Mouse (Mus musculus): ENCODE measurements around the gene Ddx39b. TPM values are rescaled to one million over a fixed set of nuclear protein-coding genes. Genes with fewer than 3 reads are reported as not detected.
A peak's percentile ranks its signal among the peaks of the same experiment; 100 is the strongest.
"Not testable (repeated sequence)": the region's sequence is repeated elsewhere in the genome, so short reads cannot be mapped to it uniquely, and the experiment has no call there.

Ddx39b gene
- total and polyA plus RNA-seq, 3 experiments, result 82.3 to 148 (median 83.4) TPM

DNA sequence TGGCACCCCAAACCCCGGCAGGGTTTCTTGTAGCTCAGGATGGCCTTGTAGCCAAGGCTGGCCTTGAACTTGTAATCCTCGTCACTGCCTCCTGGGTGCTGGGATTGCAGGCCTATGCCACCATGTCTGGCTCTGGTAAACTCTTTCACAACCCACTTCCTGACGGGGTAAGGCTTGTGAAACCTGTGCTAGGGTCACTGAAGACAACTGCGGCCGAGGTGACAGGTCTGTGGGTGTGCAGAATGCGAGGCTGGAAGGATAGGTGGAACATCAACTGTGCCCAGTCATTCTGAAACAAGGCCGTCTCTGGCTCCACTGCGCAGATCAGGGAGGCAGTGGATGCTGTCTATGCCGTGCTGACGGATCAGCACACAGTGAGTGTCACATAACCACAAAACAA is 10.5 kb upstream of the Ddx39b start:
- H3K9ac ChIP-seq (ENCODE audit: low read depth, low read length), result no peak overlapping the region
- H3K4me1 ChIP-seq (ENCODE audit: control insufficient read depth, insufficient read depth, low read length), result peaks cover 4% of the 10 kb centered on the region; the same call in 1 of the 2 replicates
- H3K27me3 ChIP-seq (ENCODE audit: control insufficient read depth, insufficient read depth, low read length), result no peaks in the 10 kb centered on the region
- H3K27ac ChIP-seq, result no peak overlapping the region
- peaks cover 3% of the 10 kb centered on the region for H3K79me2 ChIP-seq (replicated peaks; ENCODE audit: control insufficient read depth, insufficient read depth, low read length)
- DNase-seq, result peak in 1 of 2 experiments; percentile 15
- no peak for TF ChIP-seq CTCF (IDR thresholded peaks at IDR 0.05)
- TF ChIP-seq POLR2A (IDR thresholded peaks at IDR 0.05; ENCODE audit: insufficient read depth, low read depth, low read length), result no peak
- TF ChIP-seq EP300 (IDR thresholded peaks at IDR 0.05; ENCODE audit: insufficient read depth, low read depth, low read length), result no peak
- no peak overlapping the region for H3K4me3 ChIP-seq
- WGBS, result 91% methylated on average over 10 of the region's 10 CpGs
- intact Hi-C loops (cut with DNase I), result loop anchor here (10.0 kb wide), 1 partner anchor 376 kb away; the partner anchor contains the start of genes Nelfe and Skiv2l
- no peaks in the 10 kb centered on the region for H3K36me3 ChIP-seq (ENCODE audit: control insufficient read depth, insufficient read depth, low read length)

DNA sequence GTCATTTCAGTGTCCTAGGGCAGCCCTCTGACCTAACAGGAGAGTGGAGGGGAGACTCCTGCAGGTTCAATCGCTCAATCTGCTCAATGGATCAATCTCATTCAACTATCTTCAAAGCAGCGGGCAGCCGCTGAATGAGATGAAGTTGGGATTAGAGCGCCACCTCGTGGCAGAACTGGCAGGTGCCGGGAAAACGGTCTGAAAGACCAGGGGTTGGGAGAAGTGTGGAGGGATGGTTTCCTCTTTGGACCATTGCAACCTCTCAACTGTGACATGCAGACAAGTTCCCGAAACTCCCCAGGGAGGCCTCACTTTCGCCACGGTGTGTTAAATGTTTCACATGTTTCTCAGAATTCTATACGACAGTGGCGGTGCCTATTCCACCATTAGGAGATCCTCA is 9.5 kb upstream of the Ddx39b start:
- H3K9ac ChIP-seq (ENCODE audit: low read depth, low read length), result no peak overlapping the region
- H3K4me1 ChIP-seq (ENCODE audit: control insufficient read depth, insufficient read depth, low read length), result peaks cover 5% of the 10 kb centered on the region; the same call in 1 of the 2 replicates
- H3K27ac ChIP-seq, result no peak overlapping the region
- no peaks in the 10 kb centered on the region for H3K27me3 ChIP-seq (ENCODE audit: control insufficient read depth, insufficient read depth, low read length)
- H3K4me3 ChIP-seq, result no peak overlapping the region
- no peaks in the 10 kb centered on the region for H3K36me3 ChIP-seq (ENCODE audit: control insufficient read depth, insufficient read depth, low read length)
- WGBS, result 13% methylated on average over 12 of the region's 12 CpGs
- intact Hi-C loops (cut with DNase I), result loop anchor here (1.0 to 10.0 kb wide), 3 partner anchors 37 to 377 kb away; partner anchors contain the start of genes Nelfe and Skiv2l
- TF ChIP-seq CTCF (IDR thresholded peaks at IDR 0.05), result peak; percentile 94
- TF ChIP-seq EP300 (IDR thresholded peaks at IDR 0.05; ENCODE audit: insufficient read depth, low read depth, low read length), result peak; percentile 71; the same call in 1 of the 2 replicates
- TF ChIP-seq POLR2A (IDR thresholded peaks at IDR 0.05; ENCODE audit: insufficient read depth, low read depth, low read length), result no peak
- DNase-seq, result peak; percentile 84 to 90
- H3K79me2 ChIP-seq (replicated peaks; ENCODE audit: control insufficient read depth, insufficient read depth, low read length), result peaks cover 3% of the 10 kb centered on the region

DNA sequence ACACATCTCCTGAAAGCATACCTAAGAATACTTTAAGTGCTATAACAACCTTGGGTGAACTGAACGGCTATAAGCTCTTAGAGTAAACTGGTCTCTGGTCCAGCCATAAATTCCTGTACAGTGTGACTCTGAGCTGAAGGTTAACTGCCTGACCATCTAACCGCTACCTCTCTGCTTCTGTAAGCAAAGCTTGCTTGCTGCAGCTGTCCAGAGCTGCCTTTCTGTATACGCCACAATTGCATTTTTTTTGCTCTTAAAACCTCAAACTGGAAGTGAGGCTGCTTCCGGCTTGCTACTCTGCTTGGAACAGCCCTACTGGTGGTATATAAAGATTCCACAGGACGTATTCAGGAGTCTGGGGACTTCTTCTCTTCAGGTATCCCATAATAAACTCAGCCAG is 8.9 kb upstream of the Ddx39b start:
- TF ChIP-seq POLR2A (IDR thresholded peaks at IDR 0.05; ENCODE audit: insufficient read depth, low read depth, low read length), result no peak
- TF ChIP-seq CTCF (IDR thresholded peaks at IDR 0.05), result no peak
- intact Hi-C loops (cut with DNase I), result loop anchor here (1.0 to 10.0 kb wide), 3 partner anchors 37 to 378 kb away; partner anchors contain the start of genes Nelfe and Skiv2l
- Histone ChIP-seq H3K36me3 (ENCODE audit: control insufficient read depth, insufficient read depth, low read length) (no peaks in the 10 kb centered on the region), H3K4me3 (no peak overlapping the region), H3K27me3 (ENCODE audit: control insufficient read depth, insufficient read depth, low read length) (no peaks in the 10 kb centered on the region), H3K4me1 (ENCODE audit: control insufficient read depth, insufficient read depth, low read length) (peaks cover 5% of the 10 kb centered on the region; the same call in 1 of the 2 replicates), H3K9ac (ENCODE audit: low read depth, low read length) (no peak overlapping the region), H3K27ac (peak overlapping the region; percentile 55), H3K79me2 (replicated peaks; ENCODE audit: control insufficient read depth, insufficient read depth, low read length) (peaks cover 3% of the 10 kb centered on the region)
- 75% methylated on average over 5 of the region's 5 CpGs for WGBS
- DNase-seq, result peak in 1 of 2 experiments; percentile 16

DNA sequence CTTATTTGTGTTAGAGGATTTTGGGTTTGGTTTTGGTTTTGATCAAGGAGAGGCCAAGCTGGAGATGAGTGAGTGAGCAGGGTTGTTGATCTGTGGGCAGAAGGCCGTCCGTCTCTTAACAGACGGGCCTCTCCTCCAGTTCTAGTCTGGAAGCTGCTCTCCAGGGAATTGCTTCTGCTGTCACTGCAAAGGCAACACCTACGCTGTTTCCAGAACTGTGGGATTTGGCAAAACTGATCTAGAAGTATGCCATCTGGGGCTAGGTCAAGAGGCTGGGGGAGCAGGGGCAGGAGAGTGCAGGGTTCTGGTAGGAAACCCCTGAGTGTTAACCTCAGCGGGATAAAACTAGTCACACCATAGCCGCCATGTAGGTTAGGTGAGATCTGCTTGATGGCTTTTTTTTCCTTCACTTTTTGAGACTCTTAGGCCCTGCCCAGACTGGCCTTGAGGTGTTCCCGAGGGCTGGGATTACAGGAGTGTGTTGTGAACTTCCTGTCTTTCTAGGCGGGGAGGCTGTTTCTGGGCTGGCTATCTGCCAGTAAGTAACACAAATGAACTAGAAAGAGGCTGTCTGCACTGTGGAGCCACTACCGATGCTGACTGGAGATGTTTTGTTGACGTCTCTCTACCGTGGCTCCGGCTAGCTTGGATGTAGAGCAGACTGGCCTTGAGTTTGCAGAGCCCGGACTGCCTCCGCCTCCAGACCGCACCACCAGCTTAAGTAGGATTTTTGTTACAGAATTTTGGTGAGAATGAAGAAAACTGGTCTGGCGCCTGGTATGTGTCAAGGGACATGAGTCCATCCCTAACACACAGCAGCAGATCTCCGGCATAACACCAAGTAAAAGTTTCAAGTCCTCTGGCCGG is 8.2 kb upstream of the Ddx39b start, which contains the start of gene Atp6v1g2:
Gene Atp6v1g2, plus strand, starts transcription at position 547 of the 867 bp plus-strand sequence.
- Histone ChIP-seq H3K36me3 (ENCODE audit: control insufficient read depth, insufficient read depth, low read length) (no peaks in the 10 kb centered on the region), H3K4me3 (peak within 1 kb of the TSS; percentile 67; the same call in 1 of the 2 replicates), H3K9ac (ENCODE audit: low read depth, low read length) (peak within 1 kb of the TSS; percentile 37), H3K4me1 (ENCODE audit: control insufficient read depth, insufficient read depth, low read length) (peaks cover 5% of the 10 kb centered on the region; the same call in 1 of the 2 replicates), H3K27me3 (ENCODE audit: control insufficient read depth, insufficient read depth, low read length) (no peaks in the 10 kb centered on the region), H3K79me2 (replicated peaks; ENCODE audit: control insufficient read depth, insufficient read depth, low read length) (peaks cover 3% of the 10 kb centered on the region), H3K27ac (peak within 1 kb of the TSS; percentile 94)
- TF ChIP-seq CTCF (IDR thresholded peaks at IDR 0.05) (no peak), EP300 (IDR thresholded peaks at IDR 0.05; ENCODE audit: insufficient read depth, low read depth, low read length) (no peak), POLR2A (IDR thresholded peaks at IDR 0.05; ENCODE audit: insufficient read depth, low read depth, low read length) (no peak)
- DNase-seq, result peak; percentile 31 to 40
- intact Hi-C loops (cut with DNase I), result loop anchor here (10.0 kb wide), 1 partner anchor 379 kb away; the partner anchor contains the start of genes Nelfe and Skiv2l
- 28% methylated on average over 18 of the region's 18 CpGs for WGBS

GRCm38 (mm10) chr17:35234090-35234489 is 7.5 kb upstream of the Ddx39b start:
- not testable (repeated sequence) for H3K4me1 ChIP-seq (ENCODE audit: control insufficient read depth, insufficient read depth, low read length); H3K79me2 ChIP-seq (replicated peaks; ENCODE audit: control insufficient read depth, insufficient read depth, low read length); H3K9ac ChIP-seq (ENCODE audit: low read depth, low read length); DNase-seq; H3K4me3 ChIP-seq; H3K27me3 ChIP-seq (ENCODE audit: control insufficient read depth, insufficient read depth, low read length); H3K36me3 ChIP-seq (ENCODE audit: control insufficient read depth, insufficient read depth, low read length)
- peak overlapping the region; percentile 94; the same call in 1 of the 2 replicates for H3K27ac ChIP-seq
- intact Hi-C loops (cut with DNase I), result loop anchor here (10.0 kb wide), 1 partner anchor 379 kb away; the partner anchor contains the start of genes Nelfe and Skiv2l
- 60% methylated on average over 7 of the region's 7 CpGs for WGBS

Measured in heart, adult 2 months (tissue).